Mouse (Mus musculus) central nervous system, embryonic 14 days (tissue): Measurements from ENCODE around the gene Bmp10. TPM values are rescaled to one million over a fixed set of nuclear protein-coding genes. Genes with fewer than 3 reads are reported as not detected.

Experiments
- polyA plus RNA-seq: library from polyadenylated mRNA; depleted of rRNA; stranded (reverse); fragments of >200 nt; gene quantifications from 2 replicates; pipeline ENCODE4 v1.2.3, GENCODE M21; 2012; rRNA removed

Bmp10 gene
- 0.01 TPM in 1 of 2 replicates, not detected in the other for polyA plus RNA-seq

GRCm38 (mm10) chr6:87428487-87429044 lies at the start of gene Bmp10:
Gene Bmp10, plus strand, starts transcription at chr6:87428994.

GRCm38 (mm10) chr6:87388877-87389276 lies 39.9 kb upstream of the Bmp10 start, which contains the start of gene Gkn3:
Gene Gkn3, minus strand, starts transcription at chr6:87388935.

Other genes with a start within 250 kb of the Bmp10 start
- gene Antxr1, start 93.2 kb upstream of the Bmp10 start, polyA plus RNA-seq: 8.9 and 20.7 TPM in 2 replicates
- 0.09 TPM in 1 of 2 replicates, not detected in the other for gene Gkn1, start 78.1 kb upstream of the Bmp10 start, polyA plus RNA-seq
- gene Gkn2, start 55.6 kb upstream of the Bmp10 start, polyA plus RNA-seq: 0.16 TPM in 1 of 2 replicates, not detected in the other
- 0.23 and 0.40 TPM in 2 replicates for gene Gkn3, start 40.1 kb upstream of the Bmp10 start, polyA plus RNA-seq
- 1.2 and 2.0 TPM in 2 replicates for gene Arhgap25, start 104.3 kb downstream of the Bmp10 start, polyA plus RNA-seq
- gene Prokr1, start 161.7 kb downstream of the Bmp10 start, polyA plus RNA-seq: 2.3 and 3.5 TPM in 2 replicates
- 8.8 and 9.8 TPM in 2 replicates for gene Aplf, start 243.2 kb downstream of the Bmp10 start, polyA plus RNA-seq